Mouse (Mus musculus) embryonic facial prominence, embryonic 14.5 days (tissue): ENCODE data around the gene Nacad. TPM values are rescaled to one million over a fixed set of nuclear protein-coding genes. Genes with fewer than 3 reads are reported as not detected.

ENCODE experiments used
- ATAC-seq: fragments of 200-750 bp; cut with Nextera tagmentation; 2 replicates; pipeline ENCODE4 v1.8.0; 2017; ENCODE audit warnings: low read depth, moderate number of reproducible peaks, moderate TSS enrichment
- DNase-seq: peaks from one replicate; pipeline ENCODE4 v3.0.0-alpha.2; 2015; ENCODE audit warnings: low spot score
- H3K27ac ChIP-seq: fragments of 300-500 bp; sonication (generic); replicated peaks from 2 replicates; pipeline ENCODE4 v1.5.1; 2014; ENCODE audit warnings: low read depth, mild to moderate bottlenecking, low read length, moderate library complexity
- H3K27me3 ChIP-seq: fragments of 300-500 bp; sonication (generic); replicated peaks from 2 replicates; pipeline ENCODE4 v1.6.1; 2014; ENCODE audit warnings: low read length; ENCODE audit not compliant: control insufficient read depth, insufficient read depth
- H3K36me3 ChIP-seq: fragments of 300-500 bp; sonication (generic); 2 replicates; pipeline ENCODE4 v1.6.1; 2014; ENCODE audit warnings: low read length, mixed read lengths; ENCODE audit not compliant: control insufficient read depth, insufficient read depth
- H3K4me1 ChIP-seq: fragments of 300-500 bp; sonication (generic); 2 replicates; pipeline ENCODE4 v1.6.1; 2014; ENCODE audit warnings: antibody characterized with exemption, low read length; ENCODE audit not compliant: control insufficient read depth, insufficient read depth
- H3K4me2 ChIP-seq: fragments of 300-500 bp; sonication (generic); 2 replicates; pipeline ENCODE4 v1.6.1; 2014; ENCODE audit warnings: low read depth, mild to moderate bottlenecking, low read length, moderate library complexity, mixed read lengths
- H3K4me3 ChIP-seq: fragments of 300-500 bp; sonication (generic); 2 replicates; pipeline ENCODE4 v1.5.1; 2014; ENCODE audit warnings: low read depth, mild to moderate bottlenecking, low read length
- H3K9ac ChIP-seq: fragments of 300-500 bp; sonication (generic); 2 replicates; pipeline ENCODE4 v1.6.1; 2014; ENCODE audit warnings: low read depth, mild to moderate bottlenecking, low read length, moderate library complexity, mixed read lengths
- H3K9me3 ChIP-seq: fragments of 300-500 bp; sonication (generic); 2 replicates; pipeline ENCODE4 v1.6.1; 2016; ENCODE audit warnings: low read length; ENCODE audit not compliant: control insufficient read depth
- WGBS: fragments of 180-500 bp; shearing (Covaris S2); extraction: QIAGEN DNeasy Blood & Tissue Kit; methylation state at CpG from one replicate; pipeline ENCODE4 v1.1.7; 2014; 5-methylcytosine and 5-hydroxymethylcytosine counted together
- polyA plus RNA-seq: library from polyadenylated mRNA; unstranded; fragments of >200 nt; fragmentation: Nextera tagmentation; extraction: Ambion mirVana; gene quantifications from 2 replicates; pipeline ENCODE4 v1.2.1, GENCODE M21; 2014

The Nacad gene
- polyA plus RNA-seq, 1 experiment from 2014 or later: 7.0 TPM

DNA sequence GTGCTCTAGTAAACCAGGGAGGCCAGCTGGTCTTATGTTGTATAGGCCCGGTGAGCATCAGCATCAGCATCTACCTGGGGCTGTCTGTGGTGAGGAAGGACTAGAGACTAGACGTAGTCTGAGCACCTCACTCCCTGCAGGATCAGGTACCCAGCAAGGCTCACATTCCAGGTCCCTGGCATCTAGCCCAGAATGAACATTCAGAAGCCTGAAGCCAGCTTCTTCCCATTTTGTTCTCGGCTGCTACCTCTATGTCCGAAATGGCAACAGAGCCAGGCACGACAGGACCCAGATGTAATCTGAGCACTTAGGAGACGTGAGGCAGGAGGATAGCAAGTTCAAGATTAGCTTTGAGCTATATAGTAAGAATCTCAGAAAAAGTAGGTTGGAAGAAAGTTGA, 11.0 kb downstream of the Nacad start:
- H3K27ac ChIP-seq: peak overlapping the region; percentile 39; the same call in 1 of the 2 replicates
- H3K36me3 ChIP-seq: peaks cover 89% of the 10 kb centered on the region
- no peak overlapping the region for H3K9ac ChIP-seq
- H3K27me3 ChIP-seq: no peaks in the 10 kb centered on the region
- no peaks in the 10 kb centered on the region for H3K4me1 ChIP-seq
- no peak overlapping the region for H3K4me3 ChIP-seq
- DNase-seq (peak; percentile 54), ATAC-seq (peak; percentile 24; the same call in 1 of the 2 replicates)
- WGBS: 56% methylated on average over 6 of the region's 6 CpGs
- no peak overlapping the region for H3K4me2 ChIP-seq
- no peaks in the 10 kb centered on the region for H3K9me3 ChIP-seq

DNA sequence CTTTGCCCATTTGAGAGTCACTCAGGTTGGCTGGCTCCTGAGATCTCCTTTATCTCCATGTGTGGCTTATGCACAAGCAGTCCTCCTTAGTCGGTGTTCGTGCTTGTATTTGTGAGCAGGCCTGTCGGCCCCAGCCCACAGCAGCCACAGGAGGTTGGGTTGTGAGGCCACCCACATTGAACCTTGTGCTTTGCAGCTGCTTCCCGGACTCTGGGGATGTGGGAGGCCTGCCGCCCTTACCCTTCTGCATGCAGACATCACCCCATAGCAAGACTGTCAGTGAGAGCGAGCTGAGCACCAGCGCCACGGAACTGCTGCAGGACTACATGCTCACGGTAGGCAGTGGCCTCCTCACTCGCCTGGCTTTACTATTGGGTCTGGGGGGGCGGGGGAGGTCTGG, 12.4 kb downstream of the Nacad start:
- Histone ChIP-seq H3K27me3 (no peaks in the 10 kb centered on the region), H3K27ac (peak overlapping the region; percentile 44; the same call in 1 of the 2 replicates), H3K9me3 (no peaks in the 10 kb centered on the region), H3K36me3 (peaks cover 97% of the 10 kb centered on the region), H3K4me1 (no peaks in the 10 kb centered on the region), H3K9ac (no peak overlapping the region), H3K4me2 (no peak overlapping the region), H3K4me3 (no peak overlapping the region)
- ATAC-seq (no peak), DNase-seq (no peak)
- WGBS: 65% methylated on average over 9 of the region's 11 CpGs

DNA sequence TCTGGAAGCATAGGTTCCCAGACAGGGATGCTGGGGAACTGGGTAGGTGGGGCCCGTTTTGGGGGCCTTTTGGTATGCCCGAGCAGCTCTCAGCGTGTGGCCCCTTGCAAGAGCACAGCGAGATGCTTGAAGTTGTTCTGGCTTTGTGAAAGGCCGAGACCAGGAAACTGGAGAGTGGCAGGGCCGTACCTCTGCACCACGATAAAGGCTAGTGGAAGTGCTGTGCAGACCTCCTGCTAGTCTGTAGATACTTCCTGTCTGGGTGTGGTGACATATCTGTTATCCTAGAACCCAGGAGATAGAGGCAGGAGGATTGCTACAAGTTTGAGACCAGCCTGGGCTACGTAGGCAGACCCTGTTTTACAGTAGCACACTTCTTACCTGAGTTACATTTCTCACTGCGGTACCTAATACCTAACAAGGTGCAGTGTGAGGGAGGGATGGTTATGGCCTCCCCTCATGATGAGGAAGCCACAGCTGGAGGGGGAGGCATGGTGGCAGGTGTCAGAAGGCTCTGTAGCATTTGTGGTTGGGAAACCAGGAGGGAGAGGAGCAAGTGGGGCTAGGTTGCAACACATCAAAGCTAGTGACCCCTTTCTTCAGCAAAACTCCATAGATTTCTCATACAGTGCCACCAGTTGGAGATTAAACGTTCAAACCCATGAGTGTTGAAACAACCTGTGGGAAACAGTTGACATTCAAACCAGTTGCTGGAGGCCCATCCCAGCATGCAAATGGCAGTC, 14.7 kb downstream of the Nacad start:
- Histone ChIP-seq H3K9ac (no peak overlapping the region), H3K9me3 (no peaks in the 10 kb centered on the region), H3K4me2 (no peak overlapping the region), H3K4me1 (no peaks in the 10 kb centered on the region), H3K27me3 (no peaks in the 10 kb centered on the region), H3K36me3 (peaks cover 93% of the 10 kb centered on the region), H3K4me3 (no peak overlapping the region), H3K27ac (no peak overlapping the region)
- no peak for ATAC-seq
- 84% methylated on average over 10 of the region's 10 CpGs for WGBS
- DNase-seq: no peak

DNA sequence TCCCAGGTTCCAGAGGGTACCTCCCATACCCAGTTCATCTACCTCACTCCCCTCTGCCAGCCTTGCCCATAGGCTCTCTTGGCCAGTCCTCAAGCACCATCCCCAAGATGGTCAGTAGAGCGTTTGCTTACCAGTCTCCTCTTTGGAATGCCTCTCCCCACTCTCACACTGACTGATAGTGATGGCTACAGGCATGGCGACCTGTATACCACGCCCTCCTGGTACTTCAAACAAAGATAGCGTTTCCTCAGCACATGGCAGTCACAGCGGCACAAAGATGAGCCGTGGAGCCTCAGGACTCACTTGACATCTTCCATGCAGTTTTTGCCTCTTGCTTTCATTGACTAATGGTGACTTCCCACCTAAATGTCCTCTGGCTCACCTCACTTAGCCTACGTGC, 16.0 kb downstream of the Nacad start:
- H3K4me3 ChIP-seq: no peak overlapping the region
- no peak overlapping the region for H3K27ac ChIP-seq
- peaks cover 93% of the 10 kb centered on the region for H3K36me3 ChIP-seq
- ATAC-seq (no peak), DNase-seq (no peak)
- no peaks in the 10 kb centered on the region for H3K27me3 ChIP-seq
- H3K9ac ChIP-seq: no peak overlapping the region
- H3K4me2 ChIP-seq: no peak overlapping the region
- no peaks in the 10 kb centered on the region for H3K4me1 ChIP-seq
- 93% methylated on average over 7 of the region's 7 CpGs for WGBS
- H3K9me3 ChIP-seq: no peaks in the 10 kb centered on the region

DNA sequence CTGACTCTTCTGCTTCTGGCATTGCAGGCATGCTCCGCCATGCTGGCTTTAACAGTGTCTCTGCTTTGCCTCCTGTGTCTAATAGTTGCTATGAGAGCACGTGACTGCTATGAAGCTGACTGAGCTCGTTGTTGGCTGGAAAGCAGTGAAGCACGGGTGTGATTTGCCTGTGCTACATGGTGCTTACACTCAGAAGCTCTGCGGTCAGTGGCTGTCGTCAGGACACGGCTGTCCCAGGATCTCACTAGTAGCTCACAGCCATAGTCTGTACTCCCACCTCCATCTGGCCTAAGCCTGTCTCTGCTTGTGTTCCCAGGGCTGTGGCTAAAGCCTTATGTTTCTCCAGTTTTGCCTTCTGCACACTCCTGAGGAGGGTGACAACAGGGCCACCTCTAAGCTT, 17.6 kb downstream of the Nacad start:
- no peak overlapping the region for H3K4me3 ChIP-seq
- no peaks in the 10 kb centered on the region for H3K9me3 ChIP-seq
- no peaks in the 10 kb centered on the region for H3K27me3 ChIP-seq
- 86% methylated on average over 7 of the region's 7 CpGs for WGBS
- H3K4me2 ChIP-seq: no peak overlapping the region
- H3K4me1 ChIP-seq: no peaks in the 10 kb centered on the region
- no peak overlapping the region for H3K27ac ChIP-seq
- H3K36me3 ChIP-seq: peaks cover 82% of the 10 kb centered on the region
- ATAC-seq: no peak; the same call in 1 of the 2 replicates
- DNase-seq: no peak
- no peak overlapping the region for H3K9ac ChIP-seq

DNA sequence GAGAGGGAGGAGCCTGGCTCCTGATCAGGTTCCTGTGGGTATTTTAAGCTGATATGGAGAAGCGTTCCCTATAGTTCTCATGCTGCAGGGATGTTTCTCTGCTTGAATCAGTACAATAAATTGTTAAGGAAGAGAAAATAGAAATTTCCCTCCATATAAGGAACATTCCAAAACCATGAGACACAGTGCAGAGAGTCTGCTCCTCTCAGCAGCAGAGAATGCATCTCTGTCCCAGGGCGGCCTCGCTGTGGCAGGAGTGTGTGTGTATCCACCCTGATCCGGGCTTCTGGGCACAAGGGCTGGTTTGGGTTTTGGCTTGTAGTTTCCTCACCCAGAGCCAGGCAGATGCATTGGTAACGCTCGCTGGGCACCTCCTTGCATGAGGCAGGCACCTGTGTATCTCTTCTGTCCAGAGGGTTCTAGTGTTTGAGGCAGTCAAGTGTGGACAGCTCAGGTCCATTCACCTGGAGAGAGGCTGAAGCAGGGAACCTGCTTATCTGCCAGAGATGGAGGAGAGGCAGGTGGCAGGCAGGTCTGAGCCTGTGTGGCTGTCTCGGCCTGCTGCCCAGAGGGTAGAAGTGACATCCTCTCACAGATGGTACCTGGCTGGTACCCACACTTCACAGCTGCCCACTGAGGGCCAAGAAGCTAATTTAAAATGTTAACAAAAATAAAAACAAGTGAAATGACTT, 18.5 kb downstream of the Nacad start:
- peaks cover 73% of the 10 kb centered on the region for H3K36me3 ChIP-seq
- no peak overlapping the region for H3K4me2 ChIP-seq
- WGBS: 87% methylated on average over 7 of the region's 7 CpGs
- H3K4me1 ChIP-seq: no peaks in the 10 kb centered on the region
- no peak overlapping the region for H3K27ac ChIP-seq
- no peak overlapping the region for H3K9ac ChIP-seq
- ATAC-seq (no peak), DNase-seq (no peak)
- H3K27me3 ChIP-seq: no peaks in the 10 kb centered on the region
- H3K9me3 ChIP-seq: no peaks in the 10 kb centered on the region
- H3K4me3 ChIP-seq: no peak overlapping the region

DNA sequence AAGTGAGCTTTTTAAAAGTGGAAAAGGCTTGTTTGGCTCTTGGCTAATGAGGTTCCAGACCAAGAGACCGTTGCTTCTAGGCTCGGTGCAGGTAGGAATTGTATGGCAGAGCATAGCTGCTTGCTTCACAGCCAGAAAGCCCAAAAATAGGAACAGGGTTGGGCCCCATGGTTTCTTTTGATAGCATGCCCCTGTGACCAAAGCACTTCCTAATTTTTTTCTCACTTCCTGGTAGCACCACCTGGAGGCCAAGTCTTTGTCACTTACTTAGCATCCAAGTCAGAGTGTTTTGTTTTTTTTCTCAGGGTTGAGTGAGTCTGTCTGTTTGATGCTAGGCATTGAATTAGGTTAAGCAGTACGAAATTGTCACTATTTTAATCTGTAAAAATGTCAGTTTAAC, 19.2 kb downstream of the Nacad start:
- DNase-seq: no peak
- H3K9me3 ChIP-seq: no peaks in the 10 kb centered on the region
- H3K4me2 ChIP-seq: no peak overlapping the region
- peaks cover 66% of the 10 kb centered on the region for H3K36me3 ChIP-seq
- H3K4me1 ChIP-seq: no peaks in the 10 kb centered on the region
- ATAC-seq: no peak
- WGBS: 90% methylated on average over 3 of the region's 3 CpGs
- H3K4me3 ChIP-seq: no peak overlapping the region
- H3K9ac ChIP-seq: no peak overlapping the region
- no peak overlapping the region for H3K27ac ChIP-seq
- no peaks in the 10 kb centered on the region for H3K27me3 ChIP-seq

DNA sequence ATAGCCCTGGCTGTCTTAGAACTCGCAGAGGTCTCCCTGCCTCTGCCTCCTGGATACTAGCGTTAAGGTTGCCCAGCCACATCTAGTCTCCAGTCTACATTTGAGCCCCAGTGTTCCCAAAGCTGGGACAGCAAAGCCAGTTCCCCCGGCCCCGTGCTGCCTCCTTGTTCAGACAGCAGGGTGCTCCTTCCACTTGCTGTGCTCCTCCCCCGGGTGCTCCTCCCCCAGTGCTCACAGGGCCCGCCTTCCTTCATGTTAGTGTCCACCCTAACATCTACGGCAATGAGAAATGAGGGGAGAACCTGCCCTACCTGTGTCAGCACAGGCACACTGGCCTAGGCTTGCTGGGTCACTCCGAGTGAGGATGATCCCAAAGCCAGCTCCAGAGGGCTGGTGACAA, 20.1 kb downstream of the Nacad start:
- H3K27me3 ChIP-seq: no peaks in the 10 kb centered on the region
- DNase-seq (no peak), ATAC-seq (no peak)
- WGBS: 91% methylated on average over 8 of the region's 8 CpGs
- H3K4me1 ChIP-seq: no peaks in the 10 kb centered on the region
- H3K27ac ChIP-seq: no peak overlapping the region
- no peak overlapping the region for H3K4me3 ChIP-seq
- no peak overlapping the region for H3K4me2 ChIP-seq
- no peak overlapping the region for H3K9ac ChIP-seq
- H3K9me3 ChIP-seq: no peaks in the 10 kb centered on the region
- H3K36me3 ChIP-seq: peaks cover 57% of the 10 kb centered on the region
